Mouse (Mus musculus) embryonic fibroblast, embryonic 13.5 days (primary cell): ENCODE measurements around the gene Dvl2.
A peak's percentile ranks its signal among the peaks of the same experiment; 100 is the strongest.

Source experiments
- CTCF ChIP-seq: IDR thresholded peaks from 2 replicates; pipeline ENCODE4 v1.5.1; 2011; ENCODE audit warnings: mild to moderate bottlenecking, control low read depth, low read length, moderate library complexity, borderline replicate concordance; ENCODE audit not compliant: insufficient read depth
- POLR2A ChIP-seq: IDR thresholded peaks from 2 replicates; pipeline ENCODE4 v1.6.1; 2011; ENCODE audit warnings: low read depth, mild to moderate bottlenecking, control low read depth, low read length, moderate library complexity

GRCm38 (mm10) chr11:69960616-69961015 lies 39.8 kb upstream of the Dvl2 start:
- TF ChIP-seq CTCF: 0 out of 2 replicates have a peak, but pooled peaks have one; percentile 11
- TF ChIP-seq POLR2A: no peak
